In the genomic region with DNA sequence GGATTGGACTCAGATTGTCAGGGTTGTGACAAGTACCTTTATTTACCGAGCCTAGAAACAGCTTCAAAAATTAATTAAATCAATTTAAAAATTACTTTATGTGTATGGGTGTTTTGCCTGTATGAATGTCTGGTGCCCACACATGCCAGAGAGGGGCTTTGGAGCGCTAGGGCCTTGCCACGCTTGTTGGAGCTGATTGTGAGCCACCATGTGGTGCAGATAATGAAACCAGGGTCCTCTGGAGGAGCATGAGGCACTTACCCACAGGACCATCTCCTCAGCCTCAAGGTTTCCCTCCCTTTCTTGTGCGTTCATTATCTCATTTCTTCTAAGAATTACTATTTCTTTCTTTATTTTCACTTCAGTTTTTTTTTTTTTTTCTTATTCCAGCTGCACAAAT, we compare ENCODE assay signal across 17 mouse cellular contexts.
"Had no signal": no experiment of that assay in that cellular context is flagged by ENCODE, and none has a peak within 500 bp of the region (broad histone marks: within the 10 kb centered on the region; RNA-seq: fewer than 3 reads in every experiment).

No protein-coding gene starts in this region.

- H3K27me3 ChIP-seq: limb, embryonic 12.5 days; limb, embryonic 15.5 days; lung, embryonic 15.5 days; midbrain, embryonic 13.5 days had no signal

- H3K4me3 ChIP-seq: limb, embryonic 12.5 days; limb, embryonic 15.5 days; lung, embryonic 15.5 days; midbrain, embryonic 13.5 days had no signal

- H3K9ac ChIP-seq: limb, embryonic 12.5 days; limb, embryonic 15.5 days; liver, embryonic 14.5 days; lung, embryonic 15.5 days; midbrain, embryonic 13.5 days had no signal

- DNase-seq: kidney, adult 18-20 months; kidney, adult 9 months; kidney, postnatal 14 days; left cerebral cortex, postnatal 4 days; lung, adult 18-20 months; lung, postnatal 10 days; lung, postnatal 36 days; thymus, adult 2 months; thymus, postnatal 25 days had no signal

- H3K9me3 ChIP-seq: limb, embryonic 12.5 days; limb, embryonic 15.5 days; lung, embryonic 15.5 days; midbrain, embryonic 13.5 days had no signal

- ATAC-seq: intestine, embryonic 16.5 days; midbrain, embryonic 13.5 days; midbrain, embryonic 16.5 days had no signal

- H3K4me1 ChIP-seq: limb, embryonic 15.5 days had no signal

- H3K4me2 ChIP-seq: limb, embryonic 12.5 days; limb, embryonic 15.5 days; lung, embryonic 15.5 days; midbrain, embryonic 13.5 days had no signal

- H3K27ac ChIP-seq: limb, embryonic 12.5 days; limb, embryonic 15.5 days; liver, embryonic 14.5 days; lung, embryonic 15.5 days; midbrain, embryonic 13.5 days; stomach, postnatal 0 days had no signal

- H3K36me3 ChIP-seq: limb, embryonic 12.5 days; limb, embryonic 15.5 days; lung, embryonic 15.5 days; midbrain, embryonic 13.5 days had no signal
